Mouse (Mus musculus) embryonic facial prominence, embryonic 12.5 days (tissue): ENCODE measurements at regions not wholly inside any gene's neighbourhood (a gene's known extent, or its start where the extent isn't known, plus 50 kb on each side); places are given as distances from the start of the nearest gene placed in this dataset.

Source experiments
- ATAC-seq: fragments of 200-750 bp; cut with Nextera tagmentation; 2 replicates; pipeline ENCODE4 v1.8.0; 2017; ENCODE audit not compliant: insufficient number of reproducible peaks, insufficient read depth, low FRiP score, low TSS enrichment
- H3K27ac ChIP-seq: fragments of 300-500 bp; sonication (generic); 2 replicates; pipeline ENCODE4 v1.5.1; 2016; ENCODE audit warnings: mild to moderate bottlenecking
- H3K27me3 ChIP-seq: fragments of 300-500 bp; sonication (generic); 2 replicates; pipeline ENCODE4 v1.6.1; 2016; ENCODE audit warnings: mild to moderate bottlenecking, moderate library complexity
- H3K36me3 ChIP-seq: fragments of 300-500 bp; sonication (generic); 2 replicates; pipeline ENCODE4 v1.6.1; 2016; ENCODE audit warnings: mild to moderate bottlenecking
- H3K4me1 ChIP-seq: fragments of 300-500 bp; sonication (generic); 2 replicates; pipeline ENCODE4 v1.6.1; 2016
- H3K4me2 ChIP-seq: fragments of 300-500 bp; sonication (generic); replicated peaks from 2 replicates; pipeline ENCODE4 v1.6.1; 2016; ENCODE audit warnings: mild to moderate bottlenecking, moderate library complexity
- H3K4me3 ChIP-seq: fragments of 300-500 bp; sonication (generic); 2 replicates; pipeline ENCODE4 v1.5.1; 2016; ENCODE audit warnings: mild to moderate bottlenecking
- H3K9ac ChIP-seq: fragments of 300-500 bp; sonication (generic); 2 replicates; pipeline ENCODE4 v1.6.1; 2016; ENCODE audit warnings: mild to moderate bottlenecking, moderate library complexity
- H3K9me3 ChIP-seq: fragments of 300-500 bp; sonication (generic); 2 replicates; pipeline ENCODE4 v1.6.1; 2016; ENCODE audit warnings: mild to moderate bottlenecking, moderate library complexity
- WGBS: fragments of 180-500 bp; shearing (Covaris S2); methylation state at CpG from one replicate; pipeline ENCODE4 v1.1.7; 2016; 5-methylcytosine and 5-hydroxymethylcytosine counted together

- 79% methylated on average over 4 of the region's 4 CpGs for WGBS
- ATAC-seq: no peak
- Histone ChIP-seq H3K9ac (no peak overlapping the region), H3K27me3 (no peaks in the 10 kb centered on the region), H3K4me3 (no peak overlapping the region), H3K4me2 (no peak overlapping the region), H3K36me3 (no peaks in the 10 kb centered on the region), H3K27ac (no peak overlapping the region), H3K4me1 (no peaks in the 10 kb centered on the region), H3K9me3 (no peaks in the 10 kb centered on the region)
These were observed 493.4 kb downstream of the Cenpc1 start for GRCm38 (mm10) chr5:85571967-85572366.

- no peak overlapping the region for H3K27ac ChIP-seq
- ATAC-seq: no peak
These were observed 494.0 kb downstream of the Cenpc1 start for GRCm38 (mm10) chr5:85571381-85571780.

GRCm38 (mm10) chr5:85536329-85536728 lies 529.1 kb downstream of the Cenpc1 start:
- ATAC-seq: no peak
- no peak overlapping the region for H3K4me2 ChIP-seq

More at GRCm38 (mm10) chr5:85571381-85571780, 494.0 kb downstream of the Cenpc1 start:
- Histone ChIP-seq H3K4me2 (no peak overlapping the region), H3K27me3 (no peaks in the 10 kb centered on the region), H3K4me1 (no peaks in the 10 kb centered on the region), H3K9ac (no peak overlapping the region), H3K36me3 (no peaks in the 10 kb centered on the region), H3K4me3 (no peak overlapping the region), H3K9me3 (no peaks in the 10 kb centered on the region)
- WGBS: 78% methylated on average over 3 of the region's 3 CpGs

GRCm38 (mm10) chr5:85525385-85526194 lies 539.8 kb downstream of the Cenpc1 start:
- H3K27ac ChIP-seq: no peak overlapping the region
- no peak for ATAC-seq
- no peak overlapping the region for H3K9ac ChIP-seq
- no peak overlapping the region for H3K4me3 ChIP-seq
- no peaks in the 10 kb centered on the region for H3K36me3 ChIP-seq
- no peak overlapping the region for H3K4me2 ChIP-seq
- no peaks in the 10 kb centered on the region for H3K4me1 ChIP-seq
- H3K9me3 ChIP-seq: no peaks in the 10 kb centered on the region
- 78% methylated on average over 10 of the region's 10 CpGs for WGBS
- no peaks in the 10 kb centered on the region for H3K27me3 ChIP-seq

More at GRCm38 (mm10) chr5:85536329-85536728, 529.1 kb downstream of the Cenpc1 start:
- Histone ChIP-seq H3K4me3 (no peak overlapping the region), H3K27ac (no peak overlapping the region), H3K27me3 (no peaks in the 10 kb centered on the region), H3K9ac (no peak overlapping the region), H3K9me3 (no peaks in the 10 kb centered on the region), H3K36me3 (no peaks in the 10 kb centered on the region), H3K4me1 (no peaks in the 10 kb centered on the region)
- WGBS: 78% methylated on average over 1 of the region's 1 CpGs

GRCm38 (mm10) chr5:85505244-85505643 lies 560.1 kb downstream of the Cenpc1 start:
- no peak for ATAC-seq
- no peak overlapping the region for H3K4me3 ChIP-seq
- no peaks in the 10 kb centered on the region for H3K36me3 ChIP-seq
- H3K27ac ChIP-seq: no peak overlapping the region
- H3K4me1 ChIP-seq: no peaks in the 10 kb centered on the region
- H3K27me3 ChIP-seq: no peaks in the 10 kb centered on the region
- H3K4me2 ChIP-seq: no peak overlapping the region
- H3K9me3 ChIP-seq: no peaks in the 10 kb centered on the region
- no peak overlapping the region for H3K9ac ChIP-seq
- WGBS: 56% methylated on average over 1 of the region's 1 CpGs

GRCm38 (mm10) chr5:85497261-85497660 lies 568.1 kb downstream of the Cenpc1 start:
- Histone ChIP-seq H3K36me3 (no peaks in the 10 kb centered on the region), H3K9me3 (no peaks in the 10 kb centered on the region), H3K27ac (no peak overlapping the region), H3K4me2 (no peak overlapping the region), H3K4me3 (no peak overlapping the region), H3K9ac (no peak overlapping the region), H3K27me3 (no peaks in the 10 kb centered on the region), H3K4me1 (no peaks in the 10 kb centered on the region)
- no peak for ATAC-seq
- 71% methylated on average over 2 of the region's 2 CpGs for WGBS

GRCm38 (mm10) chr5:85485733-85486322 lies 579.6 kb downstream of the Cenpc1 start:
- 86% methylated on average over 2 of the region's 2 CpGs for WGBS
- Histone ChIP-seq H3K4me3 (no peak overlapping the region), H3K4me2 (no peak overlapping the region), H3K9me3 (no peaks in the 10 kb centered on the region), H3K4me1 (no peaks in the 10 kb centered on the region), H3K36me3 (no peaks in the 10 kb centered on the region), H3K9ac (no peak overlapping the region), H3K27me3 (no peaks in the 10 kb centered on the region), H3K27ac (no peak overlapping the region)
- no peak for ATAC-seq

GRCm38 (mm10) chr5:85485157-85485556 lies 580.2 kb downstream of the Cenpc1 start:
- Histone ChIP-seq H3K4me1 (no peaks in the 10 kb centered on the region), H3K9me3 (no peaks in the 10 kb centered on the region), H3K27ac (no peak overlapping the region), H3K4me2 (no peak overlapping the region), H3K9ac (no peak overlapping the region), H3K36me3 (no peaks in the 10 kb centered on the region), H3K27me3 (no peaks in the 10 kb centered on the region), H3K4me3 (no peak overlapping the region)
- ATAC-seq: no peak

- ATAC-seq: no peak
- H3K36me3 ChIP-seq: no peaks in the 10 kb centered on the region
- H3K9me3 ChIP-seq: no peaks in the 10 kb centered on the region
- no peak overlapping the region for H3K4me2 ChIP-seq
- no peak overlapping the region for H3K9ac ChIP-seq
- H3K27ac ChIP-seq: no peak overlapping the region
- H3K4me3 ChIP-seq: no peak overlapping the region
- H3K4me1 ChIP-seq: no peaks in the 10 kb centered on the region
- H3K27me3 ChIP-seq: no peaks in the 10 kb centered on the region
These were observed 597.6 kb downstream of the Cenpc1 start for GRCm38 (mm10) chr5:85467811-85468210.

GRCm38 (mm10) chr5:85467151-85467550 lies 598.2 kb downstream of the Cenpc1 start:
- H3K36me3 ChIP-seq: no peaks in the 10 kb centered on the region
- no peak overlapping the region for H3K4me3 ChIP-seq
- no peaks in the 10 kb centered on the region for H3K9me3 ChIP-seq
- H3K4me2 ChIP-seq: no peak overlapping the region
- 84% methylated on average over 3 of the region's 3 CpGs for WGBS
- H3K4me1 ChIP-seq: no peaks in the 10 kb centered on the region
- H3K9ac ChIP-seq: no peak overlapping the region
- ATAC-seq: no peak
- no peaks in the 10 kb centered on the region for H3K27me3 ChIP-seq
- no peak overlapping the region for H3K27ac ChIP-seq
